Mouse (Mus musculus) myocyte (in vitro differentiated cells): ENCODE data around the gene Abcb8. TPM values are rescaled to one million over a fixed set of nuclear protein-coding genes. Genes with fewer than 3 reads are reported as not detected.

Experiments
- H3K27me3 ChIP-seq: one replicate; pipeline ENCODE4 v1.6.1; 2011; ENCODE audit not compliant: control insufficient read depth, insufficient read depth, insufficient read length
- H3K36me3 ChIP-seq: one replicate; pipeline ENCODE4 v1.6.1; 2011; ENCODE audit not compliant: control insufficient read depth, insufficient read depth
- H3K4me2 ChIP-seq: one replicate; pipeline ENCODE4 v1.6.1; 2011; ENCODE audit warnings: low read depth, control low read depth
- H3K4me3 ChIP-seq: one replicate; pipeline ENCODE4 v1.5.1; 2011; ENCODE audit warnings: mild to moderate bottlenecking, control low read depth, moderate library complexity
- H3K79me2 ChIP-seq: one replicate; pipeline ENCODE4 v1.6.1; 2011; ENCODE audit not compliant: control insufficient read depth, insufficient read depth
- H3ac ChIP-seq: one replicate; pipeline ENCODE4 v1.6.1; 2011; ENCODE audit not compliant: control insufficient read depth, insufficient read length
- CEBPB ChIP-seq: IDR thresholded peaks from 2 replicates; pipeline ENCODE4 v1.6.1; 2011; ENCODE audit warnings: mild to moderate bottlenecking, moderate library complexity; ENCODE audit not compliant: poor library complexity, insufficient read depth, severe bottlenecking
- E2F4 ChIP-seq: IDR thresholded peaks from one replicate; pipeline ENCODE4 v1.6.1; 2011; ENCODE audit warnings: mild to moderate bottlenecking, control low read depth, moderate library complexity; ENCODE audit not compliant: insufficient read depth
- MAX ChIP-seq: IDR thresholded peaks from one replicate; pipeline ENCODE4 v1.6.1; 2011; ENCODE audit warnings: low read depth, mild to moderate bottlenecking, control low read depth
- MYOD1 ChIP-seq, 3 experiments: IDR thresholded peaks; one replicate each; pipeline ENCODE4 v1.6.1; 2011; ENCODE audit warnings: control low read depth in 2 of 3, low read depth in 2 of 3, mild to moderate bottlenecking in 2 of 3, moderate library complexity in 1 of 3; ENCODE audit not compliant: insufficient read length in 2 of 3, control insufficient read depth in 1 of 3
- MYOG ChIP-seq, 3 experiments: IDR thresholded peaks; one replicate each; pipeline ENCODE4 v1.6.1; 2011; ENCODE audit warnings: control low read depth in 2 of 3, low read depth in 2 of 3, mild to moderate bottlenecking in 2 of 3; ENCODE audit not compliant: insufficient read length in 2 of 3, control insufficient read depth in 1 of 3, insufficient read depth in 1 of 3
- POLR2A ChIP-seq: IDR thresholded peaks from one replicate; pipeline ENCODE4 v1.6.1; 2011; ENCODE audit warnings: low read depth, mild to moderate bottlenecking, control low read depth, moderate library complexity; ENCODE audit not compliant: insufficient read length
- POLR2AphosphoS2 ChIP-seq: IDR thresholded peaks from one replicate; pipeline ENCODE4 v1.6.1; 2011; ENCODE audit warnings: low read depth, control low read depth; ENCODE audit not compliant: insufficient read length
- REST ChIP-seq: IDR thresholded peaks from one replicate; pipeline ENCODE4 v1.6.1; 2011; ENCODE audit warnings: mild to moderate bottlenecking, control low read depth, moderate library complexity; ENCODE audit not compliant: insufficient read depth, insufficient read length
- SRF ChIP-seq: IDR thresholded peaks from one replicate; pipeline ENCODE4 v1.6.1; 2011; ENCODE audit warnings: low read depth; ENCODE audit not compliant: control insufficient read depth, insufficient read length
- TCF12 ChIP-seq: IDR thresholded peaks from one replicate; pipeline ENCODE4 v1.6.1; 2011; ENCODE audit warnings: mild to moderate bottlenecking, control low read depth; ENCODE audit not compliant: poor library complexity, insufficient read depth, severe bottlenecking
- TCF3 ChIP-seq: IDR thresholded peaks from one replicate; pipeline ENCODE4 v1.6.1; 2011; ENCODE audit warnings: low read depth, control low read depth; ENCODE audit not compliant: insufficient read length
- USF1 ChIP-seq: IDR thresholded peaks from one replicate; pipeline ENCODE4 v1.6.1; 2011; ENCODE audit warnings: low read depth, mild to moderate bottlenecking, control low read depth, moderate library complexity
- polyA plus RNA-seq: library from polyadenylated mRNA; unstranded; fragments of >200 nt; fragmentation: generic; extraction: Trizol; gene quantifications from one replicate; pipeline ENCODE4 v1.2.1, GENCODE M21; 2012; ENCODE audit warnings: missing spikeins

Abcb8 gene
- polyA plus RNA-seq, 1 experiment = 37.7 TPM

DNA sequence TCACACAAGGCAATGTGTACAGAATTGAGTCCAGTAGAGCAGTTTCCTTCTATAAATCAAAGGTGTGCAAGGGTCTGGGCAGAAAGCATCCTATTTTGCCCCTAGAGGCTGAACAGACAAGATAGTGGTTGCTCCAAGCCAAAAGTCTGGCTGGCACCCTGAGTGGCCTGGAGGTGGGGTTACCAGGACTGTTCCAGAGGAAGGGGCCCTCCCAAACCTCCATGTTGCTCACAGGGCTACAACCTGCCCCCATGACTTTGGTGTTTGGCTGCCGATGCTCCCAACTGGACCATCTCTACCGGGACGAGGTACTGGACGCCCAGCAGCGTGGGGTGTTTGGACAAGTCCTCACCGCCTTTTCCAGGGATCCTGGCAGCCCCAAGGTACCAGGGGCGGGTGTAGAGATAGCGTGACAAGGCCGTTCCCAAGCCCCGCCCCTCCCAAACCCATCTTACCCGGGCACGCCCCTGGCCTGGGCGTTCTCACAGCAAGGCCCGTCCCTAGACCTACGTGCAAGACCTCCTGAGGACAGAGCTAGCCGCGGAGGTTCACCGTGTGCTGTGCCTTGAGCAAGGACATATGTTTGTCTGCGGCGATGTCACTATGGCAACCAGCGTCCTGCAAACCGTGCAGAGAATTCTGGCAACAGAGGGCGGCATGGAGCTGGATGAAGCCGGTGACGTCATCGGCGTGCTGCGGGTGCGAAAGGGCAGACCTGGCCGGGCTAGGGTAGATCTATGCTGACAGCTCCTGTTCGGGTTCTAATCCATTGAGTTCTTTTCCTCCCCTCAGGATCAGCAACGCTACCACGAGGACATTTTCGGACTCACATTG is 10.2 kb upstream of the Abcb8 start:
- Histone ChIP-seq H3K79me2 (no peaks in the 10 kb centered on the region), H3K27me3 (peaks cover 9% of the 10 kb centered on the region), H3ac (no peak overlapping the region), H3K36me3 (no peaks in the 10 kb centered on the region), H3K4me3 (peak overlapping the region; percentile 30), H3K4me2 (peak overlapping the region; percentile 98)
- TF ChIP-seq TCF12 (no peak), CEBPB (no peak), E2F4 (no peak), USF1 (no peak), POLR2A (peak; percentile 63), TCF3 (no peak), MYOD1 (IDR thresholded peaks at IDR 0.05; ENCODE audit: control insufficient read depth in 1 of 3, insufficient read length in 2 of 3, low read depth in 2 of 3) (peak in 1 of 3 experiments; percentile 47), MAX (no peak), SRF (peak; percentile 24), MYOG (IDR thresholded peaks at IDR 0.05; ENCODE audit: control insufficient read depth in 1 of 3, insufficient read depth in 1 of 3, insufficient read length in 2 of 3, low read depth in 2 of 3) (no peak), POLR2AphosphoS2 (peak; percentile 60), REST (no peak)

DNA sequence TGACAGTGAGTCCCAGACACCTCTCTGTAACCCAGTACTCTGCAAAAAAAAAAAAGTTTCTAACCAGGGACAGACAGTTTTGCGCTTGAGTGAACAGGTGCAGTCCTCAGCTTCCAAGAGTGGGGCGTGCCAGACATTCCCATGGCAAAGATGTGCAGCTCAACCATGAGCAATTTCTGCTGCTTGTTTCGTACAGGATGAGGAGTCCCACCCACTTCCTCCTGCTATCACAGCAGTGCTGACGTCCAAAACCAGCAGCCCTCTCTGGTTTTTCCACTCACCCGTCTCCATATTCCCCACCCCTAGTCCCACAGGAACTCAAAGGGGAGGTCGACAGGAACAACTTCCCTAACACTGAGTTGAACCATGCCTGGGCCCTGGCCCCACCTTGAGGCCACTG is 9.1 kb upstream of the Abcb8 start:
- Histone ChIP-seq H3K4me2 (peak overlapping the region; percentile 98), H3K79me2 (no peaks in the 10 kb centered on the region), H3K4me3 (peak overlapping the region; percentile 30), H3K36me3 (no peaks in the 10 kb centered on the region), H3ac (no peak overlapping the region), H3K27me3 (peaks cover 8% of the 10 kb centered on the region)
- no peak for TF ChIP-seq SRF
- TF ChIP-seq USF1 = no peak
- no peak for TF ChIP-seq TCF3
- peak; percentile 53 to 89 (median 73) for TF ChIP-seq MYOD1 (IDR thresholded peaks at IDR 0.05; ENCODE audit: control insufficient read depth in 1 of 3, insufficient read length in 2 of 3, low read depth in 2 of 3)
- peak; percentile 23 for TF ChIP-seq TCF12
- TF ChIP-seq CEBPB = 0 out of 2 replicates have a peak, but pooled peaks have one; percentile 9
- no peak for TF ChIP-seq E2F4
- TF ChIP-seq POLR2AphosphoS2 = no peak
- peak in 2 of 3 experiments; percentile 58 to 82 for TF ChIP-seq MYOG (IDR thresholded peaks at IDR 0.05; ENCODE audit: control insufficient read depth in 1 of 3, insufficient read depth in 1 of 3, insufficient read length in 2 of 3, low read depth in 2 of 3)
- no peak for TF ChIP-seq MAX
- TF ChIP-seq REST = no peak
- no peak for TF ChIP-seq POLR2A

DNA sequence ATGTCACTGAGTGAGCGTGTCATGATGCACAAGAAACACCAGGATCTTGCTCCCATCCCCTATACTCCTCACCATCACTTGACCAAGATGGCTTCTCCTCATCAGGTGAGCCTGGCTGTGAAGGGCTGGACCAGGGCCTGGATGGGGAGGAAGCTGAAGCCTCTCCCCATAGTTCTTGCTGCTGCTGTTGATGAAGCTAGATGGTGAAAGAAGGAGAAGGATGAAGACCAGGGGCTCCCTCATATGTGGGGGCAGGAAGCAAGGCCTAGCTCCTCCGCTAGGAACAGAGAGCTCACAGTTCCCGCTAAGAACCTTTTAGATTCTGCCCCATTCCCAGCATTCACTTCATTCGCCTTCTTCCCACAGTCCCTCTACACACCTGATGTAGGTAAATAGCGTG is 8.1 kb upstream of the Abcb8 start:
- Histone ChIP-seq H3K4me3 (no peak overlapping the region), H3ac (no peak overlapping the region), H3K36me3 (no peaks in the 10 kb centered on the region), H3K79me2 (no peaks in the 10 kb centered on the region), H3K27me3 (no peaks in the 10 kb centered on the region), H3K4me2 (no peak overlapping the region)
- no peak for TF ChIP-seq POLR2AphosphoS2
- TF ChIP-seq MYOG (IDR thresholded peaks at IDR 0.05; ENCODE audit: control insufficient read depth in 1 of 3, insufficient read depth in 1 of 3, insufficient read length in 2 of 3, low read depth in 2 of 3) = no peak
- TF ChIP-seq MAX = no peak
- TF ChIP-seq SRF = no peak
- TF ChIP-seq E2F4 = no peak
- TF ChIP-seq REST = no peak
- no peak for TF ChIP-seq TCF12

DNA sequence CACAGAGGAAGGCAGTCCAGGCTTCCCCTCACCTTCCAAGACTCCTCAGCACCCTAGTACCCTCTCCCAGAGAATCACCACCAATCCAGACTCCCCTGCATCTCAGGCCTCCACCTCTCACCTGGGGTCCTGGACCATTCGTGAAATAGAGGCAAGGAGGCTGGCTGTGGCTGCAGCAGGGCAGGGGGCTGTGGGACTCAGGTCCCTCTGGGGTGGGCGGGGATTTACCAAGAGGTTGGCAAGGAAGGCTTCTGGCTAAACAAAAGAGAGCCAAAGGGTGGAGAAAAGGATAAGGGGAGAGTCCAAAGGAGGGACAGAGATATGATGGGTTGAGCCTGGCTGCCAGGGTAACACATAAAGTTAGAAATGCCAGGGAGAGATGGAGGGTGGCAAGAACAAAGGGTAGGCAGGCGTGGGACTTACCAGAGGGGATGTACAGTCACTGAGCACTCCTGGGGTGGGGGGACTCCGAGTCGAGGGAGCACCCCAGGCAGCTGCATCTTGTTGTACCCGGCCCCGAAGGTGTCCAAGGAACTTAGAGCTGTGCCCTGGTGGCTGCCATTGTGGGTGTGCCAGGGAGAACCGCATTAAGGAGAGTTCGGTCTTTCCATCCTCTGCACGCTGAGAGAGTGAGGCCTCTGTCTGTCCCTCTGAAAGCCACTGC is 7.4 kb upstream of the Abcb8 start:
- Histone ChIP-seq H3K4me3 (no peak overlapping the region), H3K4me2 (no peak overlapping the region), H3K36me3 (no peaks in the 10 kb centered on the region), H3K27me3 (no peaks in the 10 kb centered on the region), H3K79me2 (no peaks in the 10 kb centered on the region), H3ac (no peak overlapping the region)
- TF ChIP-seq USF1 (no peak), MAX (no peak), CEBPB (no peak), POLR2AphosphoS2 (no peak), TCF12 (no peak), REST (no peak), SRF (no peak), MYOD1 (IDR thresholded peaks at IDR 0.05; ENCODE audit: control insufficient read depth in 1 of 3, insufficient read length in 2 of 3, low read depth in 2 of 3) (no peak), TCF3 (no peak), POLR2A (no peak), MYOG (IDR thresholded peaks at IDR 0.05; ENCODE audit: control insufficient read depth in 1 of 3, insufficient read depth in 1 of 3, insufficient read length in 2 of 3, low read depth in 2 of 3) (no peak), E2F4 (no peak)
